ENCODE assay signal across 15 mouse cellular contexts in the genomic region with DNA sequence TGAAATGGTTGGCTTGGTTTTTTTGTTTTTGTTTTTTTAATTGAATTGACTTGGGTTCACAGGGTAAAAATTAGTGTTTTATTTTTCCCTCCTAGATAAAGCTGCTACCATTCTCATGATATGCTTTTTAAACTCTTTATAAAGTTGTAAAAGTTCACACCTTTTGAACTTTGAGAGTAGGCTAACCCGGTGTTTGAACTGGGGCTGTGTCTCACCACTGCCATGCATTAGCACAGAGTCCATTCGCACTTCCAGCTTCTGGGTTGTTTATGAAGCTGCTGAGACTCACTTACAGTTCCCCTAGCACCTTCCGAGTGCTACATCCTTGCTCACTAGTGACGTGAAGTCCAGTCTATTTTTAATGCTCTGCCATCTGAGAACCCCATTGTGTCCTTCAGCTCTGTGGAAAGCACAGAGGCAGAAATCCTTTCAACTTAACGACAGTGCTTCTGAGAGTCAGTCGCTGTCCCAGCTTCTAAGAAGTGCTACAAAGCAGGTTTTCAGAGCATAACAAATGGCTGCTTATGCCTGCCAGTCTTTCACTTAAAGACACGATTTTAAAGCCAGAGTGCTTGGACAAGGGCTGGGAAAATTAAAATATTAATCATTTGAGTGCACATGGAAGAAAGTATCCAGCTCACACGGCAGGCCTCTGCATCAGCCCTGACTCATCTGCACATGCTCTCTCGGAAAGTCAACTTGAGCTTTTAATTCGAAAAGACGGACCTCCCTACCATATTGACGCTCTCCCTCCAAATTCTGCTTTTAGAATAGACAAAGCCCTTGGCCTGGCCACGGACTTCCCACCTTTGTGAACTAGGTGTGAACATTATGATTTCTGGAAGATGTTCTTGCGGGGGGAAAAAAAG. TPM values are rescaled to one million over a fixed set of nuclear protein-coding genes. Genes with fewer than 3 reads are reported as not detected.
DNase-seq lines count a peak whose midpoint lies in the region; ATAC-seq and TF ChIP-seq lines count a peak whose summit lies in the region.
"Had no signal": no experiment of that assay in that cellular context is flagged by ENCODE, and none has a peak within 500 bp of the region (broad histone marks: within the 10 kb centered on the region; RNA-seq: fewer than 3 reads in every experiment).

No protein-coding gene starts in this region.

- WGBS in forebrain, embryonic 13.5 days, result 53% methylated on average over 14 of the region's 14 CpGs
- 54% methylated on average over 14 of the region's 14 CpGs for WGBS in forebrain, embryonic 11.5 days
- WGBS in heart, postnatal 0 days, result 49% methylated on average over 14 of the region's 14 CpGs
- WGBS in midbrain, embryonic 15.5 days, result 45% methylated on average over 14 of the region's 14 CpGs

- H3K27ac ChIP-seq in forebrain, embryonic 13.5 days, result no peak overlapping the region
- H3K27ac ChIP-seq in forebrain, embryonic 11.5 days (ENCODE audit: low read depth, low read length), result no peak overlapping the region
- H3K27ac ChIP-seq in heart, postnatal 0 days (ENCODE audit: low read depth), result no peak overlapping the region
- H3K27ac ChIP-seq in midbrain, embryonic 15.5 days, result no peak overlapping the region
- H3K27ac ChIP-seq: layer of hippocampus, adult 2 months; left cerebral cortex, adult 2 months had no signal

- no peaks in the 10 kb centered on the region for H3K27me3 ChIP-seq in forebrain, embryonic 13.5 days
- no peaks in the 10 kb centered on the region for H3K27me3 ChIP-seq in forebrain, embryonic 11.5 days (ENCODE audit: control insufficient read depth, insufficient read depth, low read length)
- no peaks in the 10 kb centered on the region for H3K27me3 ChIP-seq in heart, postnatal 0 days (ENCODE audit: control insufficient read depth, insufficient read depth, low read length)
- H3K27me3 ChIP-seq in midbrain, embryonic 15.5 days (replicated peaks), result no peaks in the 10 kb centered on the region

- H3K36me3 ChIP-seq in forebrain, embryonic 13.5 days (ENCODE audit: poor library complexity, severe bottlenecking), result no peaks in the 10 kb centered on the region
- no peaks in the 10 kb centered on the region for H3K36me3 ChIP-seq in forebrain, embryonic 11.5 days (ENCODE audit: control insufficient read depth, insufficient read depth, low read length)
- no peaks in the 10 kb centered on the region for H3K36me3 ChIP-seq in heart, postnatal 0 days (replicated peaks; ENCODE audit: control insufficient read depth, insufficient read depth, low read length)
- H3K36me3 ChIP-seq in midbrain, embryonic 15.5 days (replicated peaks), result no peaks in the 10 kb centered on the region

- no peaks in the 10 kb centered on the region for H3K9me3 ChIP-seq in forebrain, embryonic 13.5 days (replicated peaks)
- no peaks in the 10 kb centered on the region for H3K9me3 ChIP-seq in forebrain, embryonic 11.5 days (ENCODE audit: control insufficient read depth, low read length)
- H3K9me3 ChIP-seq in heart, postnatal 0 days (replicated peaks; ENCODE audit: control insufficient read depth, low read length), result no peaks in the 10 kb centered on the region
- no peaks in the 10 kb centered on the region for H3K9me3 ChIP-seq in midbrain, embryonic 15.5 days

- ATAC-seq in forebrain, embryonic 13.5 days, result peak; percentile 13; the same call in 1 of the 2 replicates
- no peak for ATAC-seq in forebrain, embryonic 11.5 days (replicated peaks; ENCODE audit: low FRiP score)
- ATAC-seq in heart, postnatal 0 days (ENCODE audit: insufficient read depth, low read depth), result no peak
- peak; percentile 74 for ATAC-seq in midbrain, embryonic 15.5 days (replicated peaks)
- ATAC-seq in granulocyte monocyte progenitor cell, adult 5-6 weeks (replicated peaks; ENCODE audit: poor library complexity, severe bottlenecking), result no peak
- ATAC-seq: activated CD4-positive, CD25-positive, alpha-beta regulatory T cell, adult 4 months had no signal

- H3K9ac ChIP-seq in forebrain, embryonic 13.5 days, result no peak overlapping the region
- no peak overlapping the region for H3K9ac ChIP-seq in forebrain, embryonic 11.5 days (ENCODE audit: low read length)
- H3K9ac ChIP-seq in heart, postnatal 0 days (replicated peaks; ENCODE audit: low read depth, low read length), result no peak overlapping the region
- H3K9ac ChIP-seq in midbrain, embryonic 15.5 days, result no peak overlapping the region

- H3K4me3 ChIP-seq in forebrain, embryonic 13.5 days, result no peak overlapping the region
- no peak overlapping the region for H3K4me3 ChIP-seq in forebrain, embryonic 11.5 days (ENCODE audit: low read depth, low read length)
- H3K4me3 ChIP-seq in heart, postnatal 0 days (ENCODE audit: low read depth, low read length), result no peak overlapping the region
- no peak overlapping the region for H3K4me3 ChIP-seq in midbrain, embryonic 15.5 days
- H3K4me3 ChIP-seq: layer of hippocampus, adult 2 months; left cerebral cortex, adult 2 months had no signal

- H3K4me2 ChIP-seq in forebrain, embryonic 13.5 days, result no peak overlapping the region
- no peak overlapping the region for H3K4me2 ChIP-seq in forebrain, embryonic 11.5 days (ENCODE audit: low read depth, low read length, severe bottlenecking)
- H3K4me2 ChIP-seq in heart, postnatal 0 days (ENCODE audit: low read depth, low read length), result no peak overlapping the region
- no peak overlapping the region for H3K4me2 ChIP-seq in midbrain, embryonic 15.5 days

- no peak for DNase-seq in forebrain, embryonic 11.5 days (ENCODE audit: low spot score)
- DNase-seq in heart, postnatal 0 days (ENCODE audit: low spot score), result peak; percentile 32
- DNase-seq in heart, postnatal 4 days, result no peak
- peak; percentile 16 for DNase-seq in embryo, embryonic 11 days
- no peak for DNase-seq in cerebellum, adult 8-10 months
- DNase-seq: cerebellum, adult 11 months; kidney, adult 9 months; lung, postnatal 36 days; thymus, adult 18-20 months had no signal

- TF ChIP-seq EP300 in heart, postnatal 0 days (IDR thresholded peaks at IDR 0.05; ENCODE audit: low read depth), result no peak

- no peaks in the 10 kb centered on the region for H3K4me1 ChIP-seq in forebrain, embryonic 13.5 days
- no peaks in the 10 kb centered on the region for H3K4me1 ChIP-seq in forebrain, embryonic 11.5 days (replicated peaks; ENCODE audit: control insufficient read depth, insufficient read depth, low read length)
- H3K4me1 ChIP-seq in heart, postnatal 0 days (ENCODE audit: control insufficient read depth, insufficient read depth), result peaks cover 7% of the 10 kb centered on the region; the same call in 1 of the 2 replicates
- H3K4me1 ChIP-seq in midbrain, embryonic 15.5 days, result no peaks in the 10 kb centered on the region

- TF ChIP-seq CTCF in heart, postnatal 0 days (IDR thresholded peaks at IDR 0.05; ENCODE audit: low read depth), result no peak

RNA-seq across cellular contexts. Expression of gene Tnfrsf11a, which starts 34.1 kb away (rescaled TPM):
- 0.11 and 0.46 TPM in 2 replicates for polyA plus RNA-seq in forebrain, embryonic 13.5 days (2015; fragmentation: Nextera tagmentation; extraction: Ambion mirVana)
- polyA plus RNA-seq in forebrain, embryonic 11.5 days (2014; fragmentation: Nextera tagmentation; extraction: Ambion mirVana), result 0.09 and 0.53 TPM in 2 replicates
- total RNA-seq in heart, postnatal 0 days (2014; rRNA removed; ENCODE audit: low replicate concordance), result 0.53 and 0.58 TPM in 2 replicates
- polyA plus RNA-seq in heart, postnatal 0 days (2015; fragmentation: Nextera tagmentation; extraction: Ambion mirVana), result 0.18 and 0.34 TPM in 2 replicates
- total RNA-seq in heart, postnatal 4 days (2021), result 1 to 10 TPM; 1.3 to 1.5 TPM
- polyA plus RNA-seq in midbrain, embryonic 15.5 days (2015; fragmentation: Nextera tagmentation; extraction: Ambion mirVana), result 0.32 and 1.0 TPM in 2 replicates
- total RNA-seq in granulocyte monocyte progenitor cell, adult 5-6 weeks (2014; fragmentation: Nextera tagmentation), result 0.54 and 0.98 TPM in 2 replicates
- 0.13 and 1.5 TPM in 2 replicates for total RNA-seq in granulocyte monocyte progenitor cell, adult 5-6 weeks (2017)

Comparison
In these comparisons a context has a peak if more than half of its experiments do, and no peak if none do; other contexts are left out.
1. ATAC-seq: peak in forebrain, embryonic 13.5 days (single experiment) and midbrain, embryonic 15.5 days (single experiment); none in forebrain, embryonic 11.5 days (single experiment), heart, postnatal 0 days (single experiment) and granulocyte monocyte progenitor cell, adult 5-6 weeks (single experiment).
2. DNase-seq: peak in heart, postnatal 0 days (single experiment) and embryo, embryonic 11 days (single experiment); none in forebrain, embryonic 11.5 days (single experiment), heart, postnatal 4 days (single experiment) and cerebellum, adult 8-10 months (single experiment).